Mouse (Mus musculus) embryonic facial prominence, embryonic 10.5 days (tissue): ENCODE measurements around the gene Sept9. TPM values are rescaled to one million over a fixed set of nuclear protein-coding genes. Genes with fewer than 3 reads are reported as not detected.

Experiments used
- DNase-seq: peaks from one replicate; pipeline ENCODE4 v3.0.0-alpha.2; 2017; ENCODE audit warnings: low spot score
- H3K27ac ChIP-seq: fragments of 300-500 bp; sonication (generic); replicated peaks from 2 replicates; pipeline ENCODE4 v1.5.1; 2016; ENCODE audit warnings: mild to moderate bottlenecking
- H3K27me3 ChIP-seq: fragments of 300-500 bp; sonication (generic); replicated peaks from 2 replicates; pipeline ENCODE4 v1.6.1; 2016; ENCODE audit warnings: low read depth, mild to moderate bottlenecking; ENCODE audit not compliant: poor library complexity, severe bottlenecking
- H3K36me3 ChIP-seq: fragments of 300-500 bp; sonication (generic); replicated peaks from 2 replicates; pipeline ENCODE4 v1.6.1; 2016; ENCODE audit warnings: mild to moderate bottlenecking, moderate library complexity
- H3K4me1 ChIP-seq: fragments of 300-500 bp; sonication (generic); 2 replicates; pipeline ENCODE4 v1.6.1; 2016
- H3K4me3 ChIP-seq: fragments of 300-500 bp; sonication (generic); 2 replicates; pipeline ENCODE4 v1.5.1; 2016; ENCODE audit warnings: mild to moderate bottlenecking, moderate library complexity
- H3K9me3 ChIP-seq: fragments of 300-500 bp; sonication (generic); 2 replicates; pipeline ENCODE4 v1.6.1; 2016; ENCODE audit warnings: mild to moderate bottlenecking
- WGBS: fragments of 180-500 bp; shearing (Covaris S2); methylation state at CpG from one replicate; pipeline ENCODE4 v1.1.7; 2016; 5-methylcytosine and 5-hydroxymethylcytosine counted together
- polyA plus RNA-seq: library from polyadenylated mRNA; unstranded; fragments of >200 nt; fragmentation: Nextera tagmentation; extraction: Ambion mirVana; gene quantifications from 2 replicates; pipeline ENCODE4 v1.2.1, GENCODE M21; 2016

Gene Sept9
- polyA plus RNA-seq, 1 experiment from 2014 or later, result 255 TPM

GRCm38 (mm10) chr11:117363918-117364317 is 164.5 kb downstream of the Sept9 start:
- DNase-seq, result no peak
- 75% methylated on average over 3 of the region's 3 CpGs for WGBS
- Histone ChIP-seq H3K4me3 (no peak overlapping the region), H3K36me3 (peaks cover 46% of the 10 kb centered on the region), H3K9me3 (no peaks in the 10 kb centered on the region), H3K27ac (no peak overlapping the region), H3K27me3 (no peaks in the 10 kb centered on the region), H3K4me1 (peaks cover 26% of the 10 kb centered on the region)

GRCm38 (mm10) chr11:117366426-117366825 is 167.0 kb downstream of the Sept9 start:
- DNase-seq, result peak; percentile 59
- 18% methylated on average over 3 of the region's 3 CpGs for WGBS
- Histone ChIP-seq H3K4me3 (no peak overlapping the region), H3K4me1 (peaks cover 42% of the 10 kb centered on the region), H3K27ac (no peak overlapping the region), H3K27me3 (0 out of 2 replicates have a peak, but pooled peaks cover 5% of the 10 kb centered on the region), H3K9me3 (no peaks in the 10 kb centered on the region), H3K36me3 (peaks cover 21% of the 10 kb centered on the region)

- Histone ChIP-seq H3K27ac (no peak overlapping the region), H3K4me3 (no peak overlapping the region), H3K27me3 (0 out of 2 replicates have a peak, but pooled peaks cover 6% of the 10 kb centered on the region), H3K9me3 (no peaks in the 10 kb centered on the region), H3K4me1 (peaks cover 47% of the 10 kb centered on the region), H3K36me3 (peaks cover 16% of the 10 kb centered on the region)
- WGBS, result 83% methylated on average over 7 of the region's 7 CpGs
- DNase-seq, result no peak
These were observed 167.4 kb downstream of the Sept9 start for GRCm38 (mm10) chr11:117366861-117367357.

GRCm38 (mm10) chr11:117367937-117368336 is 168.5 kb downstream of the Sept9 start:
- Histone ChIP-seq H3K27ac (peak overlapping the region; percentile 30; the same call in 1 of the 2 replicates), H3K9me3 (no peaks in the 10 kb centered on the region), H3K4me1 (peaks cover 52% of the 10 kb centered on the region), H3K4me3 (no peak overlapping the region), H3K36me3 (peaks cover 5% of the 10 kb centered on the region), H3K27me3 (0 out of 2 replicates have a peak, but pooled peaks cover 6% of the 10 kb centered on the region)
- 94% methylated on average over 6 of the region's 6 CpGs for WGBS
- DNase-seq, result no peak

GRCm38 (mm10) chr11:117369347-117369746 is 169.9 kb downstream of the Sept9 start:
- no peaks in the 10 kb centered on the region for H3K36me3 ChIP-seq
- no peak for DNase-seq
- 93% methylated on average over 5 of the region's 5 CpGs for WGBS
- H3K4me1 ChIP-seq, result peaks cover 50% of the 10 kb centered on the region
- H3K27me3 ChIP-seq, result peaks cover 20% of the 10 kb centered on the region
- no peak overlapping the region for H3K27ac ChIP-seq
- no peak overlapping the region for H3K4me3 ChIP-seq
- H3K9me3 ChIP-seq, result no peaks in the 10 kb centered on the region

GRCm38 (mm10) chr11:117370262-117370850 is 170.9 kb downstream of the Sept9 start:
- H3K27me3 ChIP-seq, result peaks cover 30% of the 10 kb centered on the region
- WGBS, result 48% methylated on average over 5 of the region's 5 CpGs
- peaks cover 49% of the 10 kb centered on the region for H3K4me1 ChIP-seq
- H3K36me3 ChIP-seq, result no peaks in the 10 kb centered on the region
- peak; percentile 51 for DNase-seq
- no peak overlapping the region; the same call in 1 of the 2 replicates for H3K27ac ChIP-seq
- H3K4me3 ChIP-seq, result no peak overlapping the region
- no peaks in the 10 kb centered on the region for H3K9me3 ChIP-seq

- peaks cover 46% of the 10 kb centered on the region for H3K4me1 ChIP-seq
These were observed 173.1 kb downstream of the Sept9 start for GRCm38 (mm10) chr11:117372537-117372936.

GRCm38 (mm10) chr11:117373195-117373594 is 173.7 kb downstream of the Sept9 start:
- Histone ChIP-seq H3K4me1 (peaks cover 46% of the 10 kb centered on the region), H3K9me3 (no peaks in the 10 kb centered on the region), H3K36me3 (no peaks in the 10 kb centered on the region), H3K4me3 (no peak overlapping the region), H3K27ac (peak overlapping the region; percentile 31), H3K27me3 (peaks cover 30% of the 10 kb centered on the region)
- WGBS, result 81% methylated on average over 20 of the region's 20 CpGs
- no peak for DNase-seq

More at GRCm38 (mm10) chr11:117372537-117372936, 173.1 kb downstream of the Sept9 start:
- Histone ChIP-seq H3K9me3 (no peaks in the 10 kb centered on the region), H3K4me3 (no peak overlapping the region), H3K36me3 (no peaks in the 10 kb centered on the region), H3K27ac (0 out of 2 replicates have a peak overlapping the region, but pooled peaks have one; percentile 70), H3K27me3 (peaks cover 30% of the 10 kb centered on the region)
- WGBS, result 89% methylated on average over 10 of the region's 10 CpGs
- DNase-seq, result no peak

- H3K36me3 ChIP-seq, result no peaks in the 10 kb centered on the region
- WGBS, result 38% methylated on average over 4 of the region's 4 CpGs
- peak overlapping the region; percentile 31; the same call in 1 of the 2 replicates for H3K27ac ChIP-seq
- H3K9me3 ChIP-seq, result no peaks in the 10 kb centered on the region
- H3K27me3 ChIP-seq, result peaks cover 34% of the 10 kb centered on the region
- H3K4me3 ChIP-seq, result no peak overlapping the region
- H3K4me1 ChIP-seq, result peaks cover 46% of the 10 kb centered on the region
- no peak for DNase-seq
These were observed 174.4 kb downstream of the Sept9 start for GRCm38 (mm10) chr11:117373870-117374269.

- Histone ChIP-seq H3K36me3 (no peaks in the 10 kb centered on the region), H3K9me3 (no peaks in the 10 kb centered on the region), H3K4me3 (no peak overlapping the region), H3K27ac (0 out of 2 replicates have a peak overlapping the region, but pooled peaks have one; percentile 31), H3K4me1 (peaks cover 46% of the 10 kb centered on the region), H3K27me3 (peaks cover 37% of the 10 kb centered on the region)
- DNase-seq, result no peak
- WGBS, result 59% methylated on average over 7 of the region's 7 CpGs
These were observed 174.8 kb downstream of the Sept9 start for GRCm38 (mm10) chr11:117374288-117374687.

GRCm38 (mm10) chr11:117379774-117380173 is 180.3 kb downstream of the Sept9 start:
- no peak for DNase-seq
- H3K4me3 ChIP-seq, result no peak overlapping the region
- no peak overlapping the region for H3K27ac ChIP-seq
- H3K4me1 ChIP-seq, result peaks cover 19% of the 10 kb centered on the region
- H3K36me3 ChIP-seq, result no peaks in the 10 kb centered on the region
- peaks cover 48% of the 10 kb centered on the region for H3K27me3 ChIP-seq
- 91% methylated on average over 5 of the region's 5 CpGs for WGBS
- no peaks in the 10 kb centered on the region for H3K9me3 ChIP-seq

- H3K9me3 ChIP-seq, result no peaks in the 10 kb centered on the region
- 32% methylated on average over 9 of the region's 9 CpGs for whole genome bisulfite sequencing
- peaks cover 37% of the 10 kb centered on the region for H3K4me1 ChIP-seq
- H3K36me3 ChIP-seq, result no peaks in the 10 kb centered on the region
- H3K4me3 ChIP-seq, result no peak overlapping the region
- no peak overlapping the region for H3K27ac ChIP-seq
- H3K27me3 ChIP-seq, result peaks cover 74% of the 10 kb centered on the region
- DNase-seq, result no peak
These were observed 184.8 kb downstream of the Sept9 start for GRCm38 (mm10) chr11:117384235-117384634.

- DNase-seq, result peak; percentile 91
- Histone ChIP-seq H3K27me3 (peaks cover 71% of the 10 kb centered on the region), H3K36me3 (no peaks in the 10 kb centered on the region), H3K27ac (no peak overlapping the region), H3K4me1 (peaks cover 40% of the 10 kb centered on the region), H3K9me3 (no peaks in the 10 kb centered on the region), H3K4me3 (0 out of 2 replicates have a peak overlapping the region, but pooled peaks have one; percentile 1)
- WGBS, result 3% methylated on average over 16 of the region's 16 CpGs
These were observed 185.4 kb downstream of the Sept9 start for GRCm38 (mm10) chr11:117384897-117385296.
